ENCODE assay signal across 28 mouse cellular contexts in the genomic region with DNA sequence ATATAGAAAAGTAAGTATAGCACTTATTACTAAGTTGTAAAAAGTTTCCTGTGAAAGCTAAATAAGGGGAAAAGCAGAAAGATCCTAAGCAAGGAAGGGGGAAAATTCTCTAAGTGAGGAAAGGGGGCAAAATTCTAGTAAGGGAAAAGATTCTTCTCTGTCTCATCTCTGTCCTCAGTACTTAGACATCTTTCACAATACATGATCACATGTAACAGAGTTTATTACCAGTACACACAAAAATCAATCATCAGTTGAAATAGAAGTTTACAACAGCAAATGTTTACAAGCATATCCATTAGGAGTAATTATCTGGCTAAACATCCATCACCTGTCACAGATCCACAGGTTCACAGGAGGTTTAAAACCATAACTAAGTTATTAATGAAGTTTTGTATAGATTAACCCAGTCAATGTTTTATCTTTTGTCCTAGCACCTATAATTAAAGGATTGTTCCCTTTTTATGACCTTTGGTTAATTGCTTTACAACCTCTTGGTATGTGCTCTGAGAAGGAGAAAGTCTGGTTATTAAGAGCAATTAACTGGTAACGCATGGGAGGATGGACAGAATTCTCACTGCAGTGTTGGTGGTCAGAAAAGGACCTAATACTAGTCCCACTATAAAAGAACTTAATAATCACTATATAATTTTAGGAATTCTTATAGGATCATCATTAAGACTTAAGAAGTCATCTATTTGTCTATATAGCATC.
"Had no signal": no experiment of that assay in that cellular context is flagged by ENCODE, and none has a peak within 500 bp of the region (broad histone marks: within the 10 kb centered on the region; RNA-seq: fewer than 3 reads in every experiment).

No protein-coding gene starts in this region.

- H3K4me1 ChIP-seq: embryonic facial prominence, embryonic 10.5 days; embryonic facial prominence, embryonic 12.5 days; embryonic facial prominence, embryonic 13.5 days; embryonic facial prominence, embryonic 15.5 days; forebrain, embryonic 10.5 days; forebrain, embryonic 12.5 days; forebrain, embryonic 13.5 days; forebrain, embryonic 15.5 days had no signal

- H3K27me3 ChIP-seq: embryonic facial prominence, embryonic 12.5 days; embryonic facial prominence, embryonic 13.5 days; embryonic facial prominence, embryonic 15.5 days; forebrain, embryonic 12.5 days; forebrain, embryonic 13.5 days; forebrain, embryonic 15.5 days had no signal

- H3K4me3 ChIP-seq: embryonic facial prominence, embryonic 10.5 days; embryonic facial prominence, embryonic 12.5 days; embryonic facial prominence, embryonic 13.5 days; embryonic facial prominence, embryonic 15.5 days; erythroblast, embryonic 14.5 days; forebrain, embryonic 10.5 days; forebrain, embryonic 12.5 days; forebrain, embryonic 13.5 days; forebrain, embryonic 15.5 days; gastrocnemius, adult 2 months; heart, adult 2 months had no signal

- H3K4me2 ChIP-seq: embryonic facial prominence, embryonic 12.5 days; embryonic facial prominence, embryonic 13.5 days; embryonic facial prominence, embryonic 15.5 days; forebrain, embryonic 12.5 days; forebrain, embryonic 13.5 days; forebrain, embryonic 15.5 days had no signal

- H3K36me3 ChIP-seq: embryonic facial prominence, embryonic 10.5 days; embryonic facial prominence, embryonic 12.5 days; embryonic facial prominence, embryonic 13.5 days; embryonic facial prominence, embryonic 15.5 days; forebrain, embryonic 10.5 days; forebrain, embryonic 12.5 days; forebrain, embryonic 15.5 days had no signal

- ATAC-seq: forebrain, embryonic 13.5 days; forebrain, embryonic 14.5 days; forebrain, embryonic 15.5 days; forebrain, embryonic 16.5 days; forebrain, postnatal 0 days had no signal

- DNase-seq: cerebellum, adult 8-10 months; cerebellum, adult 9-10 months; cerebellum, adult 9-11 months; cerebellum, postnatal 10 days; cerebellum, postnatal 14 days; cerebellum, postnatal 25 days; cerebellum, postnatal 36 days; embryo, embryonic 11 days; forebrain, postnatal 0 days; gastrocnemius, adult 2 months; gastrocnemius, postnatal 10 days; gastrocnemius, postnatal 14 days; gastrocnemius, postnatal 25 days; gastrocnemius, postnatal 36 days; heart, adult 11 months; heart, adult 18-20 months; heart, adult 2 months had no signal

- H3K9ac ChIP-seq: embryonic facial prominence, embryonic 12.5 days; embryonic facial prominence, embryonic 13.5 days; embryonic facial prominence, embryonic 15.5 days; forebrain, embryonic 12.5 days; forebrain, embryonic 13.5 days; forebrain, embryonic 15.5 days; forebrain, postnatal 0 days had no signal

- H3K9me3 ChIP-seq: embryonic facial prominence, embryonic 10.5 days; embryonic facial prominence, embryonic 12.5 days; embryonic facial prominence, embryonic 13.5 days; embryonic facial prominence, embryonic 15.5 days; forebrain, embryonic 10.5 days; forebrain, embryonic 12.5 days; forebrain, embryonic 13.5 days; forebrain, embryonic 15.5 days had no signal

- H3K27ac ChIP-seq: embryonic facial prominence, embryonic 10.5 days; embryonic facial prominence, embryonic 12.5 days; embryonic facial prominence, embryonic 13.5 days; embryonic facial prominence, embryonic 15.5 days; forebrain, embryonic 10.5 days; forebrain, embryonic 12.5 days; forebrain, embryonic 13.5 days; forebrain, embryonic 15.5 days; gastrocnemius, adult 2 months; heart, adult 2 months had no signal
